Mouse (Mus musculus): ENCODE results near the gene Aak1.

GRCm38 (mm10) chr6:86981206-86981605 lies 131.9 kb downstream of the Aak1 start:
- TF ChIP-seq CTCF (IDR thresholded peaks at IDR 0.05; ENCODE audit: borderline replicate concordance, insufficient read depth, low read depth, low read length): no peak
- TF ChIP-seq POLR2A (IDR thresholded peaks at IDR 0.05; ENCODE audit: borderline replicate concordance, insufficient read depth, low read length): no peak

Measured in cerebellum, adult 2 months (tissue).